Mouse (Mus musculus): ENCODE results near the gene Armh1. TPM values are rescaled to one million over a fixed set of nuclear protein-coding genes. Genes with fewer than 3 reads are reported as not detected.
A peak's percentile ranks its signal among the peaks of the same experiment; 100 is the strongest.

Gene Armh1
- total and polyA plus RNA-seq, 2 experiments from 2014 or later, result 0.18 to 1.4 TPM

- H3K27ac ChIP-seq (ENCODE audit: low read depth), result peak overlapping the region; percentile 26; the same call in 1 of the 2 replicates
- peak; percentile 67 for ATAC-seq (ENCODE audit: insufficient read depth, low read depth)
Measured at GRCm38 (mm10) chr4:117218517-117219219, 33.3 kb downstream of the Armh1 start.

GRCm38 (mm10) chr4:117217029-117217428 lies 34.9 kb downstream of the Armh1 start:
- H3K9ac ChIP-seq (replicated peaks; ENCODE audit: low read depth, low read length), result no peak overlapping the region
- H3K4me1 ChIP-seq (ENCODE audit: control insufficient read depth, insufficient read depth), result no peaks in the 10 kb centered on the region
- no peaks in the 10 kb centered on the region for H3K36me3 ChIP-seq (replicated peaks; ENCODE audit: control insufficient read depth, insufficient read depth, low read length)
- no peak overlapping the region for H3K27ac ChIP-seq (ENCODE audit: low read depth)
- TF ChIP-seq CTCF (IDR thresholded peaks at IDR 0.05; ENCODE audit: low read depth), result no peak
- TF ChIP-seq EP300 (IDR thresholded peaks at IDR 0.05; ENCODE audit: low read depth), result no peak
- DNase-seq (ENCODE audit: low spot score) (no peak), ATAC-seq (ENCODE audit: insufficient read depth, low read depth) (no peak)
- WGBS, result 72% methylated on average over 5 of the region's 5 CpGs
- H3K9me3 ChIP-seq (replicated peaks; ENCODE audit: control insufficient read depth, low read length), result no peaks in the 10 kb centered on the region
- no peak overlapping the region for H3K4me3 ChIP-seq (ENCODE audit: low read depth, low read length)
- H3K27me3 ChIP-seq (ENCODE audit: control insufficient read depth, insufficient read depth, low read length), result no peaks in the 10 kb centered on the region
- H3K4me2 ChIP-seq (ENCODE audit: low read depth, low read length), result no peak overlapping the region

More at GRCm38 (mm10) chr4:117218517-117219219, 33.3 kb downstream of the Armh1 start:
- Histone ChIP-seq H3K9ac (replicated peaks; ENCODE audit: low read depth, low read length) (no peak overlapping the region), H3K27me3 (ENCODE audit: control insufficient read depth, insufficient read depth, low read length) (no peaks in the 10 kb centered on the region), H3K36me3 (replicated peaks; ENCODE audit: control insufficient read depth, insufficient read depth, low read length) (no peaks in the 10 kb centered on the region), H3K4me1 (ENCODE audit: control insufficient read depth, insufficient read depth) (no peaks in the 10 kb centered on the region), H3K9me3 (replicated peaks; ENCODE audit: control insufficient read depth, low read length) (no peaks in the 10 kb centered on the region), H3K4me2 (ENCODE audit: low read depth, low read length) (no peak overlapping the region), H3K4me3 (ENCODE audit: low read depth, low read length) (no peak overlapping the region)
- DNase-seq (ENCODE audit: low spot score), result peak; percentile 68
- TF ChIP-seq EP300 (IDR thresholded peaks at IDR 0.05; ENCODE audit: low read depth) (no peak), CTCF (IDR thresholded peaks at IDR 0.05; ENCODE audit: low read depth) (peak; percentile 93)
- WGBS, result 30% methylated on average over 10 of the region's 10 CpGs

- DNase-seq (ENCODE audit: low spot score) (no peak), ATAC-seq (ENCODE audit: insufficient read depth, low read depth) (no peak)
- TF ChIP-seq CTCF (IDR thresholded peaks at IDR 0.05; ENCODE audit: low read depth), result no peak
- H3K4me3 ChIP-seq (ENCODE audit: low read depth, low read length), result no peak overlapping the region
- H3K27me3 ChIP-seq (ENCODE audit: control insufficient read depth, insufficient read depth, low read length), result no peaks in the 10 kb centered on the region
- H3K9ac ChIP-seq (replicated peaks; ENCODE audit: low read depth, low read length), result no peak overlapping the region
- H3K4me1 ChIP-seq (ENCODE audit: control insufficient read depth, insufficient read depth), result no peaks in the 10 kb centered on the region
- WGBS, result 79% methylated on average over 6 of the region's 6 CpGs
- no peaks in the 10 kb centered on the region for H3K9me3 ChIP-seq (replicated peaks; ENCODE audit: control insufficient read depth, low read length)
- H3K36me3 ChIP-seq (replicated peaks; ENCODE audit: control insufficient read depth, insufficient read depth, low read length), result no peaks in the 10 kb centered on the region
- no peak overlapping the region for H3K27ac ChIP-seq (ENCODE audit: low read depth)
- H3K4me2 ChIP-seq (ENCODE audit: low read depth, low read length), result no peak overlapping the region
Measured at GRCm38 (mm10) chr4:117214250-117214649, 37.7 kb downstream of the Armh1 start.

GRCm38 (mm10) chr4:117210147-117211074 lies 41.5 kb downstream of the Armh1 start:
- peak overlapping the region; percentile 66; the same call in 1 of the 2 replicates for H3K27ac ChIP-seq (ENCODE audit: low read depth)

GRCm38 (mm10) chr4:117209592-117209991 lies 42.3 kb downstream of the Armh1 start:
- Histone ChIP-seq H3K27ac (ENCODE audit: low read depth) (no peak overlapping the region), H3K9me3 (replicated peaks; ENCODE audit: control insufficient read depth, low read length) (no peaks in the 10 kb centered on the region), H3K36me3 (replicated peaks; ENCODE audit: control insufficient read depth, insufficient read depth, low read length) (no peaks in the 10 kb centered on the region), H3K4me1 (ENCODE audit: control insufficient read depth, insufficient read depth) (no peaks in the 10 kb centered on the region), H3K4me3 (ENCODE audit: low read depth, low read length) (no peak overlapping the region), H3K9ac (replicated peaks; ENCODE audit: low read depth, low read length) (no peak overlapping the region), H3K4me2 (ENCODE audit: low read depth, low read length) (no peak overlapping the region), H3K27me3 (ENCODE audit: control insufficient read depth, insufficient read depth, low read length) (no peaks in the 10 kb centered on the region)
- ATAC-seq (ENCODE audit: insufficient read depth, low read depth), result no peak
- TF ChIP-seq CTCF (IDR thresholded peaks at IDR 0.05; ENCODE audit: low read depth) (no peak), EP300 (IDR thresholded peaks at IDR 0.05; ENCODE audit: low read depth) (no peak)
- no peak for DNase-seq (ENCODE audit: low spot score)
- 79% methylated on average over 6 of the region's 6 CpGs for WGBS

More at GRCm38 (mm10) chr4:117210147-117211074, 41.5 kb downstream of the Armh1 start:
- 6% methylated on average over 20 of the region's 20 CpGs for WGBS
- peak; percentile 89 for DNase-seq (ENCODE audit: low spot score)
- Histone ChIP-seq H3K4me1 (ENCODE audit: control insufficient read depth, insufficient read depth) (no peaks in the 10 kb centered on the region), H3K4me3 (ENCODE audit: low read depth, low read length) (peak overlapping the region; percentile 13; the same call in 1 of the 2 replicates), H3K9me3 (replicated peaks; ENCODE audit: control insufficient read depth, low read length) (no peaks in the 10 kb centered on the region), H3K27me3 (ENCODE audit: control insufficient read depth, insufficient read depth, low read length) (no peaks in the 10 kb centered on the region), H3K36me3 (replicated peaks; ENCODE audit: control insufficient read depth, insufficient read depth, low read length) (no peaks in the 10 kb centered on the region), H3K9ac (replicated peaks; ENCODE audit: low read depth, low read length) (peak overlapping the region; percentile 57), H3K4me2 (ENCODE audit: low read depth, low read length) (peak overlapping the region; percentile 36; the same call in 1 of the 2 replicates)
- TF ChIP-seq EP300 (IDR thresholded peaks at IDR 0.05; ENCODE audit: low read depth), result 0 out of 2 replicates have a peak, but pooled peaks have one; percentile 36
- peak; percentile 84 for TF ChIP-seq CTCF (IDR thresholded peaks at IDR 0.05; ENCODE audit: low read depth)
- peak; percentile 79 for ATAC-seq (ENCODE audit: insufficient read depth, low read depth)

Data from heart, postnatal 0 days (tissue).